ENCODE assay signal across 13 mouse cellular contexts in the genomic region with DNA sequence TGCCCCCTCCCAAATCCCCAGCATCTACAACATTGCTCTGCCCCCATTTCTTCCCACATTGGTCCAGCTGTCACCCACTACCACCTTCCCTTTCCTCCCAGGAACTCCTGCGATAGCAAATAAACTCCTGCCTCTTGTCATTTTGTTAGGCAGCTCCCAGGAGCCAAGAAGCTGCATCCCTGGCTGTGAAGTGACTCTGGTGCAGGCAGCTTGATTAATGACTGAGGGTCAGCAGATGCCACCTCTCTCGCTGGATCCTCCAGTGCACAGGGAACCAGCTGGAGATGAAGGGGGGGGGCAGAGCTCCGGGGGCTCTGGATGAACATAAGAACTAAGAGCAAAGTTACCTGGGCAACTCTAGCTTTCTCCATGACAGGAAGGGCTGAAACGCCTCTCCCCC.
A peak's percentile ranks its signal among the peaks of the same experiment; 100 is the strongest.
DNase-seq lines count a peak whose midpoint lies in the region; ATAC-seq and TF ChIP-seq lines count a peak whose summit lies in the region.
"Had no signal": no experiment of that assay in that cellular context is flagged by ENCODE, and none has a peak within 500 bp of the region (broad histone marks: within the 10 kb centered on the region; RNA-seq: fewer than 3 reads in every experiment).

No protein-coding gene starts in this region.

- 21% methylated on average over 4 of the region's 4 CpGs for WGBS in intestine, embryonic 14.5 days
- 24% methylated on average over 4 of the region's 4 CpGs for WGBS in intestine, embryonic 15.5 days

- H3K4me2 ChIP-seq in intestine, embryonic 14.5 days (ENCODE audit: low read length), result no peak overlapping the region
- no peak overlapping the region for H3K4me2 ChIP-seq in intestine, embryonic 15.5 days (replicated peaks)
- H3K4me2 ChIP-seq: neural tube, embryonic 12.5 days had no signal

- DNase-seq in adrenal gland, postnatal 14 days, result peak; percentile 14
- no peak for DNase-seq in adrenal gland, postnatal 4 days (ENCODE audit: low spot score in 2 of 2)
- DNase-seq in intestine, embryonic 14.5 days (ENCODE audit: low spot score), result peak; percentile 50
- peak; percentile 10 for DNase-seq in kidney, adult 9 months
- DNase-seq in lung, postnatal 36 days, result peak; percentile 23
- no peak for DNase-seq in spleen, postnatal 14 days (ENCODE audit: low spot score in 2 of 2)
- DNase-seq in layer of hippocampus, adult 2 months (ENCODE audit: low spot score in 2 of 2), result no peak
- DNase-seq: cerebellum, postnatal 25 days; liver; right cerebral cortex, adult 18-20 months had no signal

- H3K4me3 ChIP-seq in intestine, embryonic 14.5 days (ENCODE audit: low read depth, low read length), result no peak overlapping the region
- no peak overlapping the region for H3K4me3 ChIP-seq in intestine, embryonic 15.5 days (replicated peaks)
- H3K4me3 ChIP-seq in layer of hippocampus, adult 2 months, result no peak overlapping the region
- H3K4me3 ChIP-seq: midbrain, embryonic 10.5 days; neural tube, embryonic 12.5 days had no signal

- H3K36me3 ChIP-seq in intestine, embryonic 14.5 days (ENCODE audit: control insufficient read depth, insufficient read depth, low read length), result no peaks in the 10 kb centered on the region
- H3K36me3 ChIP-seq in intestine, embryonic 15.5 days, result no peaks in the 10 kb centered on the region
- H3K36me3 ChIP-seq: midbrain, embryonic 10.5 days; neural tube, embryonic 12.5 days had no signal

- H3K9ac ChIP-seq in intestine, embryonic 14.5 days (ENCODE audit: low read length), result no peak overlapping the region
- no peak overlapping the region for H3K9ac ChIP-seq in intestine, embryonic 15.5 days
- H3K9ac ChIP-seq: neural tube, embryonic 12.5 days had no signal

- no peaks in the 10 kb centered on the region for H3K9me3 ChIP-seq in intestine, embryonic 14.5 days (ENCODE audit: control insufficient read depth, low read length)
- H3K9me3 ChIP-seq in intestine, embryonic 15.5 days, result no peaks in the 10 kb centered on the region
- H3K9me3 ChIP-seq: midbrain, embryonic 10.5 days; neural tube, embryonic 12.5 days had no signal

- H3K27me3 ChIP-seq in intestine, embryonic 14.5 days (replicated peaks; ENCODE audit: control insufficient read depth, insufficient read depth, low read length), result no peaks in the 10 kb centered on the region
- no peaks in the 10 kb centered on the region for H3K27me3 ChIP-seq in intestine, embryonic 15.5 days (replicated peaks)
- H3K27me3 ChIP-seq: neural tube, embryonic 12.5 days had no signal

- no peak overlapping the region for H3K27ac ChIP-seq in intestine, embryonic 14.5 days (ENCODE audit: low read depth)
- H3K27ac ChIP-seq in intestine, embryonic 15.5 days, result no peak overlapping the region
- no peak overlapping the region for H3K27ac ChIP-seq in layer of hippocampus, adult 2 months
- H3K27ac ChIP-seq: midbrain, embryonic 10.5 days; neural tube, embryonic 12.5 days had no signal

- no peak for ATAC-seq in intestine, embryonic 14.5 days (replicated peaks; ENCODE audit: low FRiP score, low TSS enrichment, low read depth)
- no peak for ATAC-seq in intestine, embryonic 15.5 days

- TF ChIP-seq CTCF in layer of hippocampus, adult 2 months (conservative IDR thresholded peaks at IDR 0.05), result no peak

- H3K4me1 ChIP-seq in intestine, embryonic 14.5 days (replicated peaks; ENCODE audit: control insufficient read depth, insufficient read depth, low read length), result peaks cover 44% of the 10 kb centered on the region
- 0 out of 2 replicates have a peak, but pooled peaks cover 13% of the 10 kb centered on the region for H3K4me1 ChIP-seq in intestine, embryonic 15.5 days (replicated peaks)

Comparison
In these comparisons a context has a peak if more than half of its experiments do, and no peak if none do; other contexts are left out.
1. DNase-seq: peak in adrenal gland, postnatal 14 days (single experiment), intestine, embryonic 14.5 days (single experiment), kidney, adult 9 months (single experiment) and lung, postnatal 36 days (single experiment); none in adrenal gland, postnatal 4 days (0 of 2), spleen, postnatal 14 days (0 of 2) and layer of hippocampus, adult 2 months (0 of 2).